Mouse (Mus musculus) Muller cell, postnatal 12 days (primary cell): Measurements from ENCODE around the gene Pex6.
"Not testable (repeated sequence)": the region's sequence is repeated elsewhere in the genome, so short reads cannot be mapped to it uniquely, and the experiment has no call there.

Experiments used
- DNase-seq: peaks from one replicate; pipeline ENCODE4 v3.0.0-alpha.2; 2015; ENCODE audit errors: inconsistent ontology term

Pex6 gene

GRCm38 (mm10) chr17:46734055-46734454, 22.8 kb downstream of the Pex6 start:
- no peak for DNase-seq

GRCm38 (mm10) chr17:46735287-46735686, 24.0 kb downstream of the Pex6 start:
- DNase-seq = no peak

GRCm38 (mm10) chr17:46736160-46736559, 24.9 kb downstream of the Pex6 start:
- DNase-seq = no peak

- no peak for DNase-seq
Observed at GRCm38 (mm10) chr17:46741305-46741704, 30.0 kb downstream of the Pex6 start.

- no peak for DNase-seq
Observed at GRCm38 (mm10) chr17:46742986-46743385, 31.7 kb downstream of the Pex6 start.

- no peak for DNase-seq
Observed at GRCm38 (mm10) chr17:46745506-46745905, 34.2 kb downstream of the Pex6 start.

- DNase-seq = no peak
Observed at GRCm38 (mm10) chr17:46747234-46747633, 36.0 kb downstream of the Pex6 start.

GRCm38 (mm10) chr17:46747806-46748205, 36.5 kb downstream of the Pex6 start:
- DNase-seq = no peak

- DNase-seq = no peak
Observed at GRCm38 (mm10) chr17:46749282-46749681, 38.0 kb downstream of the Pex6 start.

- no peak for DNase-seq
Observed at GRCm38 (mm10) chr17:46750580-46750979, 39.3 kb downstream of the Pex6 start.

- peak; percentile 3 for DNase-seq
Observed at GRCm38 (mm10) chr17:46751056-46751793, 40.0 kb downstream of the Pex6 start.

- peak; percentile 99 for DNase-seq
Observed at GRCm38 (mm10) chr17:46751794-46752556, 40.7 kb downstream of the Pex6 start, which contains the start of gene Cnpy3. Gene Cnpy3, minus strand, starts transcription at chr17:46752214.

- no peak for DNase-seq
Observed at GRCm38 (mm10) chr17:46758753-46759152, 47.5 kb downstream of the Pex6 start.

GRCm38 (mm10) chr17:46763544-46763943, 52.3 kb downstream of the Pex6 start, which contains the start of gene Ptcra:
Gene Ptcra, minus strand, starts transcription at chr17:46763712.
- no peak for DNase-seq

GRCm38 (mm10) chr17:46764916-46765315, 53.7 kb downstream of the Pex6 start:
- DNase-seq = not testable (repeated sequence)

GRCm38 (mm10) chr17:46767868-46768267, 56.6 kb downstream of the Pex6 start:
- no peak for DNase-seq

- DNase-seq = no peak
Observed at GRCm38 (mm10) chr17:46770546-46770945, 59.3 kb downstream of the Pex6 start.

- DNase-seq = no peak
Observed at GRCm38 (mm10) chr17:46771025-46771424, 59.8 kb downstream of the Pex6 start.

- DNase-seq = no peak
Observed at GRCm38 (mm10) chr17:46771616-46772015, 60.4 kb downstream of the Pex6 start.

- DNase-seq = no peak
Observed at GRCm38 (mm10) chr17:46772038-46772403, 60.8 kb downstream of the Pex6 start.

- DNase-seq = peak; percentile 91
Observed at GRCm38 (mm10) chr17:46772404-46773277, 61.4 kb downstream of the Pex6 start, which contains the start of gene 2310039H08Rik. Gene 2310039H08Rik, plus strand, starts transcription at chr17:46772635.
